Mouse (Mus musculus): Measurements from ENCODE around the gene Hs2st1.

DNA sequence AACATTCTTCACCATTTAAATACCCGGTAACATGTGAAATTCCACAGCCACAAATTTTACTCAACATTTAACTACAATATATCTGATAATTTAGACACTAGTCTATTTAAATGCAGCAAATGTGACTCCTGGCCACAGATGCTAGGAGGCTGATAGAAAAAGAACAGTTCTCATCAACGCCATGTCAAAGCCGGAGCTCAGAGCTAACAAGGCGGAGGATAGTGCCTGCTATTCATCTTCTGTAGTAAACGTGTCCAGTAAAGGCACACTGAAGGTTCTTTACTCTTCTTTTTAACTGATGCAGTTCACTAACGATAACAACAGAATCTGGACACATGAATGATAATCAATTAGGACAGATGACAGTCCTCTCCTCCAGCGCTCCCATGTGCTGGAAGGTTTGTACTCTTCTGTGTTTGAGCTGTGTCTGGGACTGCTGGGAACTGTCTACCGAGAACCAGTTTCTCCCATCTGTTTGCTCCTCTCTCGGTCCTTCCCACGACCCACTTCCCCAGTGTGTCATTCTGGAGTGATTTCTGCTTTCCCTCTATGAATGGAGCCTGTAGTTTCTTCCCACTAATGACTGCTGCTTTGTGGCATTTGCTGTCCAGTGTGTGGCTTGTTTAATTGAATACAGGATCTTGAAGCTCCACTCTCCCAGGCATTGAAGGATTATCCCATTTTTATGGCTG, 50.3 kb downstream of the Hs2st1 start:
- no peak for TF ChIP-seq CTCF (IDR thresholded peaks at IDR 0.05; ENCODE audit: borderline replicate concordance, extremely low read depth, insufficient read depth, insufficient read length)
- TF ChIP-seq POLR2A (IDR thresholded peaks at IDR 0.05; ENCODE audit: borderline replicate concordance, extremely low read depth, insufficient read depth, insufficient read length, poor library complexity, severe bottlenecking), result no peak

All from brain, embryonic 14.5 days (tissue).